Mouse (Mus musculus): ENCODE measurements at regions not wholly inside any gene's neighbourhood (a gene's known extent, or its start where the extent isn't known, plus 50 kb on each side); places are given as distances from the start of the nearest gene placed in this dataset.
"Not testable (repeated sequence)": the region's sequence is repeated elsewhere in the genome, so short reads cannot be mapped to it uniquely, and the experiment has no call there.

- no peak for DNase-seq (ENCODE audit: low read depth in 1 of 2, low spot score in 2 of 2)
Measured at GRCm38 (mm10) chr4:124396566-124397283, 213.9 kb downstream of the 3100002H09Rik start.

GRCm38 (mm10) chr4:124395966-124396395, 214.6 kb downstream of the 3100002H09Rik start:
- no peak for DNase-seq (ENCODE audit: low read depth in 1 of 2, low spot score in 2 of 2)

- DNase-seq (ENCODE audit: low read depth in 1 of 2, low spot score in 2 of 2), result no peak
Measured at GRCm38 (mm10) chr4:124395069-124395965, 215.3 kb downstream of the 3100002H09Rik start.

- DNase-seq (ENCODE audit: low read depth in 1 of 2, low spot score in 2 of 2), result no peak
Measured at GRCm38 (mm10) chr4:124393595-124393994, 217.0 kb downstream of the 3100002H09Rik start.

GRCm38 (mm10) chr4:124389067-124389466, 221.5 kb downstream of the 3100002H09Rik start:
- no peak for DNase-seq (ENCODE audit: low read depth in 1 of 2, low spot score in 2 of 2)

GRCm38 (mm10) chr4:124385106-124386055, 225.2 kb downstream of the 3100002H09Rik start:
- no peak for DNase-seq (ENCODE audit: low read depth in 1 of 2, low spot score in 2 of 2)

- no peak for DNase-seq (ENCODE audit: low read depth in 1 of 2, low spot score in 2 of 2)
Measured at GRCm38 (mm10) chr4:124376504-124376903, 234.1 kb downstream of the 3100002H09Rik start.

GRCm38 (mm10) chr4:124375581-124375980, 235.0 kb downstream of the 3100002H09Rik start:
- no peak for DNase-seq (ENCODE audit: low read depth in 1 of 2, low spot score in 2 of 2)

- no peak for DNase-seq (ENCODE audit: low read depth in 1 of 2, low spot score in 2 of 2)
Measured at GRCm38 (mm10) chr4:124368831-124369230, 241.8 kb downstream of the 3100002H09Rik start.

- no peak for DNase-seq (ENCODE audit: low read depth in 1 of 2, low spot score in 2 of 2)
Measured at GRCm38 (mm10) chr4:124368085-124368484, 242.5 kb downstream of the 3100002H09Rik start.

GRCm38 (mm10) chr4:124360578-124360908, 250.1 kb downstream of the 3100002H09Rik start:
- no peak for DNase-seq (ENCODE audit: low read depth in 1 of 2, low spot score in 2 of 2)

- no peak for DNase-seq (ENCODE audit: low read depth in 1 of 2, low spot score in 2 of 2)
Measured at GRCm38 (mm10) chr4:124359707-124360577, 250.7 kb downstream of the 3100002H09Rik start.

GRCm38 (mm10) chr4:124358456-124358855, 252.1 kb downstream of the 3100002H09Rik start:
- not testable (repeated sequence) for DNase-seq (ENCODE audit: low read depth in 1 of 2, low spot score in 2 of 2)

- DNase-seq (ENCODE audit: low read depth in 1 of 2, low spot score in 2 of 2), result no peak
Measured at GRCm38 (mm10) chr4:124350361-124350760, 260.2 kb downstream of the 3100002H09Rik start.

GRCm38 (mm10) chr4:124349610-124350295, 260.9 kb downstream of the 3100002H09Rik start:
- no peak for DNase-seq (ENCODE audit: low read depth in 1 of 2, low spot score in 2 of 2)

GRCm38 (mm10) chr4:124349055-124349454, 261.5 kb downstream of the 3100002H09Rik start:
- DNase-seq (ENCODE audit: low read depth in 1 of 2, low spot score in 2 of 2), result no peak

GRCm38 (mm10) chr4:124340073-124340472, 270.5 kb downstream of the 3100002H09Rik start:
- no peak for DNase-seq (ENCODE audit: low read depth in 1 of 2, low spot score in 2 of 2)

- no peak for DNase-seq (ENCODE audit: low read depth in 1 of 2, low spot score in 2 of 2)
Measured at GRCm38 (mm10) chr4:124335726-124336125, 274.9 kb downstream of the 3100002H09Rik start.

GRCm38 (mm10) chr4:124332974-124333373, 277.6 kb downstream of the 3100002H09Rik start:
- DNase-seq (ENCODE audit: low read depth in 1 of 2, low spot score in 2 of 2), result no peak

All from monocyte, adult 2 months (primary cell).